Mouse (Mus musculus) stomach, embryonic 14.5 days (tissue): ENCODE measurements at regions not wholly inside any gene's neighbourhood (a gene's known extent, or its start where the extent isn't known, plus 50 kb on each side); places are given as distances from the start of the nearest gene placed in this dataset.

Source experiments
- ATAC-seq: fragments of 200-750 bp; cut with Nextera tagmentation; 2 replicates; pipeline ENCODE4 v1.8.0; 2017; ENCODE audit warnings: low read depth, moderate TSS enrichment; ENCODE audit not compliant: insufficient number of reproducible peaks, insufficient read depth, low FRiP score
- H3K27ac ChIP-seq: fragments of 300-500 bp; sonication (generic); 2 replicates; pipeline ENCODE4 v1.5.1; 2014; ENCODE audit warnings: mild to moderate bottlenecking, low read length, moderate library complexity, mixed read lengths
- H3K27me3 ChIP-seq: fragments of 300-500 bp; sonication (generic); 2 replicates; pipeline ENCODE4 v1.6.1; 2014; ENCODE audit warnings: low read length, control low read depth, mixed read lengths; ENCODE audit not compliant: control insufficient read depth, insufficient read depth
- H3K36me3 ChIP-seq: fragments of 300-500 bp; sonication (generic); 2 replicates; pipeline ENCODE4 v1.6.1; 2014; ENCODE audit warnings: mild to moderate bottlenecking, control low read depth, low read length, moderate library complexity, mixed read lengths; ENCODE audit not compliant: control insufficient read depth, insufficient read depth
- H3K4me1 ChIP-seq: fragments of 300-500 bp; sonication (generic); 2 replicates; pipeline ENCODE4 v1.6.1; 2014; ENCODE audit warnings: low read length, control low read depth, mixed read lengths; ENCODE audit not compliant: control insufficient read depth, insufficient read depth
- H3K4me2 ChIP-seq: fragments of 300-500 bp; sonication (generic); replicated peaks from 2 replicates; pipeline ENCODE4 v1.6.1; 2014; ENCODE audit warnings: low read depth, low read length, control low read depth
- H3K4me3 ChIP-seq: fragments of 300-500 bp; sonication (generic); 2 replicates; pipeline ENCODE4 v1.5.1; 2014; ENCODE audit warnings: low read depth, low read length, control low read depth
- H3K9ac ChIP-seq: fragments of 300-500 bp; sonication (generic); replicated peaks from 2 replicates; pipeline ENCODE4 v1.6.1; 2014; ENCODE audit warnings: low read depth, mild to moderate bottlenecking, control low read depth, low read length, moderate library complexity, mixed read lengths
- H3K9me3 ChIP-seq: fragments of 300-500 bp; sonication (generic); 2 replicates; pipeline ENCODE4 v1.6.1; 2016; ENCODE audit warnings: low read depth, low read length, control low read depth; ENCODE audit not compliant: control insufficient read depth
- WGBS: fragments of 180-500 bp; shearing (Covaris S2); extraction: QIAGEN DNeasy Blood & Tissue Kit; methylation state at CpG from one replicate; pipeline ENCODE4 v1.1.7; 2014; 5-methylcytosine and 5-hydroxymethylcytosine counted together

GRCm38 (mm10) chr7:68925640-68926039 is 176.6 kb upstream of the Arrdc4 start:
- Histone ChIP-seq H3K4me3 (no peak overlapping the region), H3K36me3 (no peaks in the 10 kb centered on the region), H3K4me1 (no peaks in the 10 kb centered on the region), H3K4me2 (no peak overlapping the region), H3K9ac (no peak overlapping the region), H3K27me3 (no peaks in the 10 kb centered on the region), H3K27ac (no peak overlapping the region), H3K9me3 (no peaks in the 10 kb centered on the region)
- WGBS = 44% methylated on average over 4 of the region's 4 CpGs
- ATAC-seq = no peak

GRCm38 (mm10) chr7:68918632-68919435 is 169.8 kb upstream of the Arrdc4 start:
- no peaks in the 10 kb centered on the region for H3K9me3 ChIP-seq
- H3K4me3 ChIP-seq = no peak overlapping the region
- no peak for ATAC-seq
- no peak overlapping the region for H3K4me2 ChIP-seq
- no peak overlapping the region for H3K9ac ChIP-seq
- 57% methylated on average over 9 of the region's 9 CpGs for WGBS
- no peaks in the 10 kb centered on the region for H3K36me3 ChIP-seq
- no peaks in the 10 kb centered on the region for H3K4me1 ChIP-seq
- no peak overlapping the region for H3K27ac ChIP-seq
- no peaks in the 10 kb centered on the region for H3K27me3 ChIP-seq

GRCm38 (mm10) chr7:68917876-68918200 is 168.8 kb upstream of the Arrdc4 start:
- Histone ChIP-seq H3K27ac (no peak overlapping the region), H3K4me1 (no peaks in the 10 kb centered on the region), H3K4me3 (no peak overlapping the region), H3K9ac (no peak overlapping the region), H3K36me3 (no peaks in the 10 kb centered on the region), H3K27me3 (no peaks in the 10 kb centered on the region), H3K9me3 (no peaks in the 10 kb centered on the region), H3K4me2 (no peak overlapping the region; the same call in 1 of the 2 replicates)
- no peak for ATAC-seq
- WGBS = 8% methylated on average over 2 of the region's 2 CpGs

GRCm38 (mm10) chr7:68917137-68917875 is 168.3 kb upstream of the Arrdc4 start:
- Histone ChIP-seq H3K36me3 (no peaks in the 10 kb centered on the region), H3K9me3 (no peaks in the 10 kb centered on the region), H3K4me2 (peak overlapping the region; percentile 28), H3K27ac (no peak overlapping the region), H3K4me3 (no peak overlapping the region), H3K4me1 (no peaks in the 10 kb centered on the region), H3K27me3 (no peaks in the 10 kb centered on the region), H3K9ac (no peak overlapping the region)
- ATAC-seq = no peak
- 13% methylated on average over 21 of the region's 21 CpGs for WGBS

- H3K36me3 ChIP-seq = no peaks in the 10 kb centered on the region
- 75% methylated on average over 9 of the region's 9 CpGs for WGBS
- H3K4me2 ChIP-seq = no peak overlapping the region
Measured at GRCm38 (mm10) chr7:68915976-68916375, 166.9 kb upstream of the Arrdc4 start.

GRCm38 (mm10) chr7:68914344-68914743 is 165.3 kb upstream of the Arrdc4 start:
- peak; percentile 58; the same call in 1 of the 2 replicates for ATAC-seq
- whole genome bisulfite sequencing = 26% methylated on average over 4 of the region's 4 CpGs
- Histone ChIP-seq H3K36me3 (no peaks in the 10 kb centered on the region), H3K9ac (no peak overlapping the region), H3K4me3 (no peak overlapping the region), H3K27ac (no peak overlapping the region), H3K4me1 (no peaks in the 10 kb centered on the region), H3K4me2 (no peak overlapping the region), H3K9me3 (no peaks in the 10 kb centered on the region), H3K27me3 (no peaks in the 10 kb centered on the region)

More at GRCm38 (mm10) chr7:68915976-68916375, 166.9 kb upstream of the Arrdc4 start:
- Histone ChIP-seq H3K9ac (no peak overlapping the region), H3K27ac (no peak overlapping the region), H3K4me1 (no peaks in the 10 kb centered on the region), H3K27me3 (no peaks in the 10 kb centered on the region), H3K4me3 (no peak overlapping the region), H3K9me3 (no peaks in the 10 kb centered on the region)
- ATAC-seq = no peak

- WGBS = 79% methylated on average over 6 of the region's 6 CpGs
Measured at GRCm38 (mm10) chr7:68911989-68912655, 163.1 kb upstream of the Arrdc4 start.

GRCm38 (mm10) chr7:68911562-68911961 is 162.5 kb upstream of the Arrdc4 start:
- no peak for ATAC-seq
- Histone ChIP-seq H3K4me2 (no peak overlapping the region), H3K27me3 (no peaks in the 10 kb centered on the region), H3K4me3 (no peak overlapping the region), H3K9ac (no peak overlapping the region), H3K9me3 (no peaks in the 10 kb centered on the region), H3K36me3 (no peaks in the 10 kb centered on the region), H3K27ac (no peak overlapping the region), H3K4me1 (no peaks in the 10 kb centered on the region)
- WGBS = 80% methylated on average over 3 of the region's 3 CpGs

More at GRCm38 (mm10) chr7:68911989-68912655, 163.1 kb upstream of the Arrdc4 start:
- no peaks in the 10 kb centered on the region for H3K9me3 ChIP-seq
- no peak overlapping the region for H3K27ac ChIP-seq
- H3K4me3 ChIP-seq = no peak overlapping the region
- H3K4me1 ChIP-seq = no peaks in the 10 kb centered on the region
- H3K36me3 ChIP-seq = no peaks in the 10 kb centered on the region
- no peak overlapping the region for H3K9ac ChIP-seq
- no peak overlapping the region for H3K4me2 ChIP-seq
- no peaks in the 10 kb centered on the region for H3K27me3 ChIP-seq
- ATAC-seq = no peak
